Mouse (Mus musculus): ENCODE results near the gene Ddx54. TPM values are rescaled to one million over a fixed set of nuclear protein-coding genes. Genes with fewer than 3 reads are reported as not detected.

Ddx54 gene
- polyA plus RNA-seq, 1 experiment from 2014 or later = 25.9 TPM

DNA sequence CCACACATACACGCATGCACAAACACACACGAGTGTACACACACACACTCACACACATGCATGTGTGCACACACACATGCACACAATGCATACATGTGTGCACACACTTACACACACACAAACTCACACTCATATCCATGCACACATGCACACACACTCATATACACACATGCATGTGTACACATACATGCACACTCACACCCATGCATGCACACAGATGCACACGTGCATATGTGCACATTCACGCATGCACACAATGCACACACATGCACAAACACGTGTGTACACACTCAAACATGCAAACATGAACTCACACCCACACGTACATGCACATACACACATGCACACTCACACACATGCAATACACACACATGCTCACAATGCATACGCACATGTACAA, 27.6 kb downstream of the Ddx54 start:
- H3K4me1 ChIP-seq (replicated peaks; ENCODE audit: control insufficient read depth, insufficient read depth, low read length) = no peaks in the 10 kb centered on the region
- no peaks in the 10 kb centered on the region for H3K9me3 ChIP-seq (ENCODE audit: control insufficient read depth, low read length)
- H3K36me3 ChIP-seq (ENCODE audit: control insufficient read depth, insufficient read depth, low read length) = no peaks in the 10 kb centered on the region
- no peak overlapping the region for H3K27ac ChIP-seq (ENCODE audit: low read depth, low read length)
- no peak overlapping the region for H3K4me3 ChIP-seq (ENCODE audit: low read depth, low read length)
- H3K9ac ChIP-seq (ENCODE audit: low read depth, low read length) = no peak overlapping the region
- WGBS = 91% methylated on average over 7 of the region's 7 CpGs
- H3K4me2 ChIP-seq (replicated peaks; ENCODE audit: low read depth, low read length) = no peak overlapping the region
- no peaks in the 10 kb centered on the region for H3K27me3 ChIP-seq (ENCODE audit: control insufficient read depth, insufficient read depth, low read length)
- no peak for DNase-seq (ENCODE audit: low spot score)
- ATAC-seq (ENCODE audit: low FRiP score) = no peak

GRCm38 (mm10) chr5:120643365-120644085, 31.0 kb downstream of the Ddx54 start:
- Histone ChIP-seq H3K4me2 (replicated peaks; ENCODE audit: low read depth, low read length) (no peak overlapping the region), H3K9ac (ENCODE audit: low read depth, low read length) (no peak overlapping the region), H3K4me3 (ENCODE audit: low read depth, low read length) (no peak overlapping the region), H3K27me3 (ENCODE audit: control insufficient read depth, insufficient read depth, low read length) (peaks cover 9% of the 10 kb centered on the region), H3K36me3 (ENCODE audit: control insufficient read depth, insufficient read depth, low read length) (no peaks in the 10 kb centered on the region), H3K9me3 (ENCODE audit: control insufficient read depth, low read length) (no peaks in the 10 kb centered on the region), H3K4me1 (replicated peaks; ENCODE audit: control insufficient read depth, insufficient read depth, low read length) (no peaks in the 10 kb centered on the region), H3K27ac (ENCODE audit: low read depth, low read length) (no peak overlapping the region)
- ATAC-seq (ENCODE audit: low FRiP score) (no peak), DNase-seq (ENCODE audit: low spot score) (no peak)
- WGBS = 83% methylated on average over 14 of the region's 14 CpGs

- ATAC-seq (ENCODE audit: low FRiP score) (no peak), DNase-seq (ENCODE audit: low spot score) (no peak)
- Histone ChIP-seq H3K27ac (ENCODE audit: low read depth, low read length) (no peak overlapping the region), H3K36me3 (ENCODE audit: control insufficient read depth, insufficient read depth, low read length) (no peaks in the 10 kb centered on the region), H3K4me1 (replicated peaks; ENCODE audit: control insufficient read depth, insufficient read depth, low read length) (peaks cover 2% of the 10 kb centered on the region; the same call in 1 of the 2 replicates), H3K9me3 (ENCODE audit: control insufficient read depth, low read length) (no peaks in the 10 kb centered on the region), H3K27me3 (ENCODE audit: control insufficient read depth, insufficient read depth, low read length) (peaks cover 16% of the 10 kb centered on the region), H3K9ac (ENCODE audit: low read depth, low read length) (no peak overlapping the region), H3K4me3 (ENCODE audit: low read depth, low read length) (no peak overlapping the region), H3K4me2 (replicated peaks; ENCODE audit: low read depth, low read length) (no peak overlapping the region)
- WGBS = 91% methylated on average over 3 of the region's 3 CpGs
These were observed 31.7 kb downstream of the Ddx54 start for GRCm38 (mm10) chr5:120644227-120644626.

- no peaks in the 10 kb centered on the region for H3K9me3 ChIP-seq (ENCODE audit: control insufficient read depth, low read length)
- 71% methylated on average over 6 of the region's 6 CpGs for WGBS
- no peak overlapping the region for H3K27ac ChIP-seq (ENCODE audit: low read depth, low read length)
- DNase-seq (ENCODE audit: low spot score) = no peak
- H3K4me2 ChIP-seq (replicated peaks; ENCODE audit: low read depth, low read length) = no peak overlapping the region
- no peak overlapping the region for H3K4me3 ChIP-seq (ENCODE audit: low read depth, low read length)
- peaks cover 31% of the 10 kb centered on the region for H3K27me3 ChIP-seq (ENCODE audit: control insufficient read depth, insufficient read depth, low read length)
- H3K36me3 ChIP-seq (ENCODE audit: control insufficient read depth, insufficient read depth, low read length) = no peaks in the 10 kb centered on the region
- ATAC-seq (ENCODE audit: low FRiP score) = no peak
- peaks cover 2% of the 10 kb centered on the region; the same call in 1 of the 2 replicates for H3K4me1 ChIP-seq (replicated peaks; ENCODE audit: control insufficient read depth, insufficient read depth, low read length)
- no peak overlapping the region for H3K9ac ChIP-seq (ENCODE audit: low read depth, low read length)
These were observed 33.3 kb downstream of the Ddx54 start for GRCm38 (mm10) chr5:120645851-120646250.

DNA sequence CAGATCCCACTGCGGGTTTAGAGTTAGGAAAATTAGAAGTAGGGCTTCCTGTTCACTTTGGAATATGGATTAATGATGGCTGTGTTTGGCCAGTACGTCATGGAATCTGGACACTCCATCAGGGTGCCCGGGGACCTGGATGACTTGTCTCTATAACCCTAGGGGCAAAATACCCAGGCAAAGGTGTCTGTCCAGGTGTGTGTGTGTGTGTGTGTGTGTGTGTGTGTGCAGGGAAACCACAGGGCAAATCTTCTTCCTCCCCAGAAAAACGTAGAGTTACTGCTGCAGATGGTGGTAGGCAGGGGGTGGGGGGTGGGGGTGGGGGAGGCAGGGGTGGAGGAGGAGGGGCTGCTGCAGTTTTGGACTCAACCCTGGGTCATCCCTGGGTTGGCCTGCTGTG, 34.8 kb downstream of the Ddx54 start:
- Histone ChIP-seq H3K36me3 (ENCODE audit: control insufficient read depth, insufficient read depth, low read length) (no peaks in the 10 kb centered on the region), H3K4me3 (ENCODE audit: low read depth, low read length) (no peak overlapping the region), H3K27me3 (ENCODE audit: control insufficient read depth, insufficient read depth, low read length) (peaks cover 31% of the 10 kb centered on the region), H3K4me1 (replicated peaks; ENCODE audit: control insufficient read depth, insufficient read depth, low read length) (peaks cover 2% of the 10 kb centered on the region; the same call in 1 of the 2 replicates), H3K9ac (ENCODE audit: low read depth, low read length) (no peak overlapping the region), H3K4me2 (replicated peaks; ENCODE audit: low read depth, low read length) (no peak overlapping the region), H3K27ac (ENCODE audit: low read depth, low read length) (no peak overlapping the region), H3K9me3 (ENCODE audit: control insufficient read depth, low read length) (no peaks in the 10 kb centered on the region)
- ATAC-seq (ENCODE audit: low FRiP score) (no peak), DNase-seq (ENCODE audit: low spot score) (no peak)
- WGBS = 82% methylated on average over 3 of the region's 4 CpGs

DNA sequence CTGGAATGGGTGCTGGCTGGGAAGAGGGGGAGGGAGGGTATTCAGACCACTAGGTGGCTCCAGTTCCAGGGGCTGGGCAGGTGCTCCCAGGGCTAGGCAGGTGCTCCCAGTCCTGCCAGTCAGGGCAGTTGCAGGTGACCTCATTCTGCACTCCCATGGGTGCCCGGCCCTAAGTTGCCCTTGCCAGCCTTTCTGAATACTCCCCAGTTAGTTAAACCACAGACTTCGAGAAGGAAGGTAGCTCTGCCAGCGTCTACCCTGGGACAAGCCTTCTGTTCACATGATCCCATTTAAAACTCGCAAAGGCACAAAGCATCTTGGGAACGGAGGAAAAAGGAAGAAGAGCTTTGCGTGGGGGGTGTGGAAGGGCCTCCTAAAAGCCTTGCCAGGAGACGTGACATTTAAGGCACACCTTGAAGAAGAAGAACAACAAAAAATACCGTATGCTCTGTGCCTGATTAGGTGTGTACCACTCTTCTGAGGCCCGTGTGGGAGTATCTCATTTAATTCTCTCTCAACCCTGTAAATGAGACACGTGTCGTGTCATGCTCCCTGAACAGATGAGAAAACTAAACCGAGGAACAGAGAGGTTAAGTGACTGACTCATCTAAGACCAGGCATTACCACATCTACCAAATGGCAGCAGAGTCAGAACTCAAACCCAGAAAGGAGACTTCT, 35.4 kb downstream of the Ddx54 start:
- Histone ChIP-seq H3K4me2 (replicated peaks; ENCODE audit: low read depth, low read length) (no peak overlapping the region), H3K27ac (ENCODE audit: low read depth, low read length) (no peak overlapping the region), H3K36me3 (ENCODE audit: control insufficient read depth, insufficient read depth, low read length) (no peaks in the 10 kb centered on the region), H3K9me3 (ENCODE audit: control insufficient read depth, low read length) (no peaks in the 10 kb centered on the region), H3K4me3 (ENCODE audit: low read depth, low read length) (no peak overlapping the region), H3K27me3 (ENCODE audit: control insufficient read depth, insufficient read depth, low read length) (peaks cover 31% of the 10 kb centered on the region), H3K9ac (ENCODE audit: low read depth, low read length) (no peak overlapping the region), H3K4me1 (replicated peaks; ENCODE audit: control insufficient read depth, insufficient read depth, low read length) (peaks cover 2% of the 10 kb centered on the region; the same call in 1 of the 2 replicates)
- DNase-seq (ENCODE audit: low spot score) = no peak
- 42% methylated on average over 12 of the region's 12 CpGs for WGBS
- no peak for ATAC-seq (ENCODE audit: low FRiP score)

DNA sequence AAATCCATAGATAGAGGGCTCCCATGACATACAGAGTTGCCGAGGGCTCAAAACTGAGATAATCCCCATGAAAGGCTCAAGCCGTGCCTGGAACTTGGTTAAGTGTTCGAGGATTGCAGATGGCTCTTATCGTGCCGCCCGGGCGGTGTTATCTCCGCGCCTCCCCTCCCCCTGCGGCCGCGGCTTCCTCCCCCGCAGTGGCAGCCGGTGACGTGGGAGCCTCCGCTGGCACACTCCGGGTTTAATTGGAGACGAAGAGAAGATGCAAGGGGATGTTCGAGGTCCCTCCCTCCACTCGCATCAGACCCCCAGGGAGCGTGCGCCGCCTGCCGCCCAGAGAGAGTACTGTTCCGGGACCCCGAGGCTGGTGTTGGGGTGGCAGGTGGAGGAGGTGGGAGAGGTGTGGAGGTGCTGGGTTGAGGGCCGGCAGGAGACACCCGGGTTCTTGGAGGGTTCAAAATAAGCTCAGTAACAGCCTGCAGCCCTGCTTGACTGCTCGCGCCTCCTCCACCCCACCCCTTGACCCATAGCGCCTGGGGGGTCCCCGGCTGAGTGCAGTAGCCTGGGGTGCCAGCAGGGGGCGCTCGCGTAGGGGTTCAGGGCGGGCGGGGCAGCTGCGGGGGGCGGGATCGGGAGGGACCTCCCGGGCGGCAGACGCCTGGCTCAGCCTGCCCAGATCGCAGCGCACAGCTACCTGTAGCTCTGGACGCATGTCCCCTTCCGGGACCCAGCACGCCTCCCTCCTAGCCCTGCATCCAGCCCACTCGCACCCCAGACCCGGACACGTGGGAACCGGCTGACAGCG, 36.2 kb downstream of the Ddx54 start, which contains the start of gene Rasal1:
TSS of gene Rasal1 (plus strand) at position 244 of the 805 bp plus-strand sequence.
- DNase-seq (ENCODE audit: low spot score) (peak; percentile 58), ATAC-seq (ENCODE audit: low FRiP score) (0 out of 2 replicates have a peak, but pooled peaks have one; percentile 53)
- Histone ChIP-seq H3K27ac (ENCODE audit: low read depth, low read length) (no peak within 1 kb of the TSS), H3K36me3 (ENCODE audit: control insufficient read depth, insufficient read depth, low read length) (no peaks in the 10 kb centered on the region), H3K27me3 (ENCODE audit: control insufficient read depth, insufficient read depth, low read length) (peaks cover 31% of the 10 kb centered on the region), H3K9ac (ENCODE audit: low read depth, low read length) (no peak within 1 kb of the TSS), H3K4me1 (replicated peaks; ENCODE audit: control insufficient read depth, insufficient read depth, low read length) (peaks cover 2% of the 10 kb centered on the region; the same call in 1 of the 2 replicates), H3K4me2 (replicated peaks; ENCODE audit: low read depth, low read length) (peak within 1 kb of the TSS; percentile 28), H3K4me3 (ENCODE audit: low read depth, low read length) (peak within 1 kb of the TSS; percentile 13), H3K9me3 (ENCODE audit: control insufficient read depth, low read length) (no peaks in the 10 kb centered on the region)
- 2% methylated on average over 40 of the region's 53 CpGs for WGBS

DNA sequence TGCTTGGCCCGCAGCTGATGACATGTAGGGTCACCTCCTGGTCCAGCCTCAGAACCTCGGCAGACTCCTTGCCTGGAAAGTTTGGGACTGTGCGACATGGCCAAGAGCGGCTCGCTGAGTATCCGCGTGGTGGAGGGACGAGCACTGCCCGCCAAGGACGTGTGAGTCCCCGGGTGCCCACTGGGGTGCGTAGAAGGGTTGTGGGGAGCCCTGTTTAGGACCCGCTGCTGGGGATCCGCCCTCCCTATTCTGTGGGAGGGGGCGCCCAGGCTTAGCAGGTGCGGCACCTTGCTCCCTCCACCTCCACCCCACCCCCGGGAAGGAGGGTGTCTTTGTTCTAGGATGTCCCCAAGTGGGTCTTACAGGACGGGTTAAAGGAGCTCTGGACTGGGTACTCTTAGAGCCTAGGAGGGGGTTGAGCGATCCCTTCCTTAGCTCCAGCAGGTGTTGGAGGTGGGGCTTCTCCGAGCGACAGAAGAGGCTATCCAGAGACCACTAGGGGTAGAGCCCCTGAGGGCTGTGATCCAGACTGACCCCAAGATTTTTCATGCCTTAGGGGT, 36.9 kb downstream of the Ddx54 start:
- peak overlapping the region; percentile 13 for H3K4me3 ChIP-seq (ENCODE audit: low read depth, low read length)
- peak overlapping the region; percentile 28 for H3K4me2 ChIP-seq (replicated peaks; ENCODE audit: low read depth, low read length)
- H3K27me3 ChIP-seq (ENCODE audit: control insufficient read depth, insufficient read depth, low read length) = peaks cover 31% of the 10 kb centered on the region
- H3K9ac ChIP-seq (ENCODE audit: low read depth, low read length) = no peak overlapping the region
- no peaks in the 10 kb centered on the region for H3K9me3 ChIP-seq (ENCODE audit: control insufficient read depth, low read length)
- DNase-seq (ENCODE audit: low spot score) (no peak), ATAC-seq (ENCODE audit: low FRiP score) (0 out of 2 replicates have a peak, but pooled peaks have one; percentile 12)
- peaks cover 2% of the 10 kb centered on the region; the same call in 1 of the 2 replicates for H3K4me1 ChIP-seq (replicated peaks; ENCODE audit: control insufficient read depth, insufficient read depth, low read length)
- no peaks in the 10 kb centered on the region for H3K36me3 ChIP-seq (ENCODE audit: control insufficient read depth, insufficient read depth, low read length)
- WGBS = 5% methylated on average over 21 of the region's 21 CpGs
- no peak overlapping the region for H3K27ac ChIP-seq (ENCODE audit: low read depth, low read length)

Measured in hindbrain, embryonic 11.5 days (tissue).